Mouse (Mus musculus): ENCODE data around the gene Kbtbd12. TPM values are rescaled to one million over a fixed set of nuclear protein-coding genes. Genes with fewer than 3 reads are reported as not detected.

Kbtbd12 gene
- 0.29 TPM in 1 of 2 replicates, not detected in the other for polyA plus RNA-seq (2012; rRNA removed)

DNA sequence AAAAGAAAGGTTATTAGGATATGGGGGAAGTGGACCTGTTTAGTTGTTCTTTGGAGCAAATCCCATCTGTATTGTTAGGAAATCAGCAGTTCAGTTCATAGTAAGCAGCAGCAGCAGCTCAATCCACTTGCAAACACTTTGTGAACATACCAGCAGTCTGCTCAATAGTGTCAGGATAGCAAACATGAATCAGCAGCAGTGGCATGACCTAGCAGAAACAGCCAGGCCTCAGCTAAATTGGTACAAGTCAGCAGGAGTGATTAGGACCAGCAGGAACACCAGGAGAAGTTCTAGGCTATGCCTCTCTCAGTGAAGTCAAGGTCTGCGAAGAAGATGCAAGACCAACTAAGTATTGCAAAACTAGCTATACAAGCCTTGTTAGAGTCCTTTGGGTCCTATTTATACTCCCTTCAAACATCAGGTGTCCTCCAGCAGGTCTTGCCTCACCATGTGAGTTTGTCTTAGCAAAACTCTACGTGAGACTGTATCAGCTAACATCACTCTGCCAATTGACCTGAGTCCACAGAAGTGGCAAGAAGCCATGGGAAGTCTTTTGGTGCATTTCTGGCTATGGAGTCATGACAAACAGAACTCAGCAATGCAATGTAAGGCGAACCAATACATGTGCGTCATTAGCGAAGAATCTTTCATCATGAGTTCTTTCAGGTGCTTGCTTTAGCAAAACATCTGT is at the start of gene Kbtbd12:
Kbtbd12 (minus strand) TSS at position 340 of the 691 bp plus-strand sequence.

DNA sequence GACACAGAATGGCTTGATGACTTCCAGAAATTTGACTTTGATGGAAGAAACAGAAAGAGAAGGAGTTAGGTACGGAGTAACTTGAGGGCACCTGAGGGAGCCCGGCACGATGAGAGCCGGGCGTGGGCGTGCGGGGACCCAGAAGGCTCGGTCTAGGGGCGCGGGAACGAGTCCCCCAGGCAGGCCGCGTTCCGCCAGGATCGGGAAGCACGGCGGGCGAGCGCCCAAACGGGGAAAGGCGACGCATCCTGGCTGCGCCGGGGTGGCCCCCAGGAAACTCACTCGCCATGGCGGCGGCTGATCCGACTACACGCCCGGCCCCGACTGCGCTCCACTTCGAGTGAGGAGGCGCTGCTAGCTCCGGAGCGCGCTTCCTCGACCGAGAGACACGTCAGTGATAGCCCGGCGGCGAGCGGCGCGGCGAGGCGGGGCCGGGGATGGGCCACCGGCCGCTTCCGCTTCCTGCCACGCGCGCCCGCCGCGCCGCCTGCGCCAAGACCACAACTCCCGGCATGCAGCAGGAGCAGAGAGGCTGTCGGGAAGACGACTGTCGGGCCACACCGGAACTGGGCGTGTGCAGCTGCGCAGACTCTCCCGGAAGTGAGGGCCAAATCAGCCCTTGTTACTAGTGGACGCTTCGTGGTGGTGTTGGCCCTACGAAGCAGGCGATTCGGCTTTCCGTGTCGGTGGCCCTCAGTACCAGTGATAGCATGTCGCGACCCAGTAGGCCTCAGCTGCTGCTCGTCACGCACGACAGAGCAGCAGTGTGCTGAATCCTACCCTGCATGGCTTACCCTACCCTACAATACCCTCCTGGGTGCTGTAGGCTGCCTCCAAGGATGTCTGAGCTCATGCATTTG is 119.1 kb downstream of the Kbtbd12 start, which contains the start of gene Sec61a1:
Sec61a1 (minus strand) TSS at position 502 of the 860 bp plus-strand sequence.

Other genes with a start within 250 kb of the Kbtbd12 start
- gene Eefsec, start 191.4 kb downstream of the Kbtbd12 start, polyA plus RNA-seq (2012; rRNA removed): 9.1 and 9.4 TPM in 2 replicates
- 7.0 and 7.6 TPM in 2 replicates for gene Ruvbl1, start 172.5 kb downstream of the Kbtbd12 start, polyA plus RNA-seq (2012; rRNA removed)
- 157 and 171 TPM in 2 replicates for gene Sec61a1, start 119.0 kb downstream of the Kbtbd12 start, polyA plus RNA-seq (2012; rRNA removed)
- 66.0 and 78.1 TPM in 2 replicates for gene Mgll, start 86.5 kb upstream of the Kbtbd12 start, polyA plus RNA-seq (2012; rRNA removed)
- gene Abtb1, start 204.0 kb upstream of the Kbtbd12 start, polyA plus RNA-seq (2012; rRNA removed): 47.9 and 64.6 TPM in 2 replicates
- 17.9 and 32.3 TPM in 2 replicates for gene Podxl2, start 237.1 kb upstream of the Kbtbd12 start, polyA plus RNA-seq (2012; rRNA removed)

All from stomach, adult 2 months (tissue).